Mouse (Mus musculus) lung, postnatal 14 days (tissue): ENCODE measurements around the gene Ppil3.
A peak's percentile ranks its signal among the peaks of the same experiment; 100 is the strongest.

Source experiments
- DNase-seq: peaks from one replicate; pipeline ENCODE4 v3.0.0; 2021

Gene Ppil3

GRCm38 (mm10) chr1:58408141-58408540, 37.1 kb downstream of the Ppil3 start:
- DNase-seq, result no peak

GRCm38 (mm10) chr1:58407321-58407720, 38.0 kb downstream of the Ppil3 start:
- no peak for DNase-seq

GRCm38 (mm10) chr1:58403745-58404144, 41.5 kb downstream of the Ppil3 start:
- DNase-seq, result no peak

- DNase-seq, result no peak
These were observed 43.9 kb downstream of the Ppil3 start for GRCm38 (mm10) chr1:58401396-58401795.

- DNase-seq, result no peak
These were observed 47.6 kb downstream of the Ppil3 start for GRCm38 (mm10) chr1:58397731-58398130.

- DNase-seq, result no peak
These were observed 49.1 kb downstream of the Ppil3 start for GRCm38 (mm10) chr1:58396179-58396578.

GRCm38 (mm10) chr1:58395341-58395740, 49.9 kb downstream of the Ppil3 start:
- DNase-seq, result no peak

- peak; percentile 51 for DNase-seq
These were observed 51.7 kb downstream of the Ppil3 start for GRCm38 (mm10) chr1:58393284-58394195.

- DNase-seq, result peak; percentile 95
These were observed 52.5 kb downstream of the Ppil3 start, which contains the start of gene Bzw1 for GRCm38 (mm10) chr1:58392652-58393283. TSS of gene Bzw1 (plus strand) at chr1:58392898.

GRCm38 (mm10) chr1:58392268-58392651, 53.0 kb downstream of the Ppil3 start:
- no peak for DNase-seq

GRCm38 (mm10) chr1:58391421-58392267, 53.6 kb downstream of the Ppil3 start:
- DNase-seq, result no peak

GRCm38 (mm10) chr1:58382586-58383281, 62.6 kb downstream of the Ppil3 start:
- no peak for DNase-seq
